In genomic region chr1:187113716-187114115, GRCm38 (mm10) we compare ENCODE assay signal across 15 mouse cellular contexts.
"Had no signal": no experiment of that assay in that cellular context is flagged by ENCODE, and none has a peak within 500 bp of the region (broad histone marks: within the 10 kb centered on the region; RNA-seq: fewer than 3 reads in every experiment).

No protein-coding gene starts in this region.

- H3K36me3 ChIP-seq: neural tube, embryonic 15.5 days; stomach, embryonic 15.5 days had no signal

- H3K4me3 ChIP-seq: neural tube, embryonic 15.5 days; stomach, embryonic 15.5 days had no signal

- H3K27me3 ChIP-seq: neural tube, embryonic 15.5 days; stomach, embryonic 15.5 days had no signal

- H3K4me2 ChIP-seq: neural tube, embryonic 15.5 days; stomach, embryonic 15.5 days had no signal

- H3K4me1 ChIP-seq: neural tube, embryonic 15.5 days; stomach, embryonic 15.5 days had no signal

- DNase-seq: retina, postnatal 1 day; right cerebral cortex, adult 18-20 months; right cerebral cortex, postnatal 14 days; right cerebral cortex, postnatal 25 days; right cerebral cortex, postnatal 4 days; spleen, adult 18-20 months; thymus, adult 18-20 months; thymus, adult 2 months; thymus, postnatal 14 days; thymus, postnatal 25 days; thymus, postnatal 36 days; thymus, postnatal 4 days had no signal

- H3K9me3 ChIP-seq: neural tube, embryonic 15.5 days; stomach, embryonic 15.5 days had no signal

- H3K27ac ChIP-seq: neural tube, embryonic 15.5 days; stomach, embryonic 15.5 days; stomach, postnatal 0 days had no signal

- H3K9ac ChIP-seq: neural tube, embryonic 15.5 days; stomach, embryonic 15.5 days had no signal
